Mouse (Mus musculus): ENCODE measurements around the gene Ctu2.

DNA sequence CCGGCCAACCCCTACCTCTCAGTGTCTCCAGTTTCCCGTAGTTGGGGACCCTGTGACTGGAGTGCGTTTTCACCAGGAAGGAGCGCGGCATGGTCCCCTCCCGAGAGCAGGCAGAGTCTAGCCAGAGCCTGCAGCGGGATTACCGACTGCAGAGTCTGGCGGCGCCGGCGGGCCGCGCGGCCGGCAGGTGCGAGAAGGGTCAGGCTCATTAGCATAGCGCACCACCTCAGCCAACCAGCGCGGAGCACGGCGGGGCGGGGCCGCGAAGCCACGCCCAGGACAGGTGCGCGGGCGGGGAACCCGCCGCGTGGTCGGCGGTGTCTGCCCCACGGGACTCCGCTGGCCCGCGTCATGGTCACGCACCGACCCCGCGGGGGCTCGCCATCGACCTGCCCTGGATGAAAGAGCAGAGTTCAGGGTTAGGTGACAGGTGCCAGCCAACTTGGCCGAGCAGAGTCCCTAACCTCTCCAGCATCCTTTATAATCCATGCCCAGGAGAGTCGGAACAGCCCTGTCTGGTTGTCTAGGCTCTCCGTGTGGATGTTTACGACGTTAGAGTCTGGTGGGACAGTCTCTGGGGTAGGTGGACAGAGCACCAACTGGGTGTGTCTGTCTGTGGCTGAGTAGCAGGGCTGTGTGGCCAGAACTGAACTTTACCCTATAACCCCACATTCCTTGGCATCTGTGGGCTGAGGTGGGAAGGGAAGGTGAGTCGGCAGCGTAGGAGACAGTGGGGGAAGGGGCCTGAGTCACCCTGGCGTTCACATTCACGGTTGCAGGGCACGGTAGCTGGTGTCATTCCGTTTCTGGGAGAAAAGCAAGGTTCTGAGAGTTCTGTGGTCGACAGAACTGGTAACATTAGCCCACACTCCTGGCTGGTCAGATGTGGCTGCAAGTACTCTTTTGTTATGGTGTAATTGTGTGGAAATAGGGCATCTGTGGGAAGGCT is 15.1 kb upstream of the Ctu2 start, which contains the start of gene Snai3:
- no peak for TF ChIP-seq GATA1 (IDR thresholded peaks at IDR 0.05; ENCODE audit: borderline replicate concordance, low read length)
- no peak for TF ChIP-seq FLI1 (IDR thresholded peaks at IDR 0.05; ENCODE audit: low read length)

Measured in megakaryocyte, embryonic 14.5 days (primary cell).